Mouse (Mus musculus): ENCODE results near the gene Zfp2.

Zfp2 gene

GRCm38 (mm10) chr11:50850989-50851601, 64.9 kb downstream of the Zfp2 start:
- DNase-seq (ENCODE audit: low read depth, low spot score), result no peak

DNA sequence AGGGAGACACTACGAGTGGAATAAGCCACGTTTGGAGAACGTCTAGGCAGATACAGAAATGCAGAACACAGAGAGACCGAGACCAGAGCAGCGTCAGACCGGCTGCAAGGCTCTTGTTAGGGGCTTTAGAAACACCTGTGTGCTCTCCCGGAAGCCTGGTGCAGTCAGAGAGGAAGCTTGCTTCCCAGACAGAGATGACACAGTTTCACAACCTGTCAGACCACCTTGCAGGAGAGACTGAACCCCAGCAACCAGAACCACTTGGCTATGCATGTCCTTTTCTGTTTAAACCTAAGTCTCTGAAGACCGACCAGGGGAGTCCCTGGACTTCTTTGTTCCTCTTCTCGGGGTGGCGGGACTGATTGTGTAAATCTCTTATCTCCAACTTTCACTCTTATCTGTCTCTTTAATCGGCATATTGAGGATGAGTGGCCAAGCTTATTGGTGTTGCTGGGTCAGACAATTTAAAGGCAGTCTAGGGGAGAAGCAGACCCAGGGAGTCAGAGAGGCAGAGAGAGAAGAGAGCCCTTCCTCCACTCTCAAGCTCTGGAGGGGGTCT, 65.7 kb downstream of the Zfp2 start, which contains the start of gene Grm6:
Grm6 (plus strand) TSS at position 509 of the 559 bp plus-strand sequence.
- no peak for DNase-seq (ENCODE audit: low read depth, low spot score)

GRCm38 (mm10) chr11:50849310-50849709, 66.7 kb downstream of the Zfp2 start:
- no peak for DNase-seq (ENCODE audit: low read depth, low spot score)

All from skeletal muscle tissue, adult 2 months (tissue).